Mouse (Mus musculus): Measurements from ENCODE around the gene Stau1.

Gene Stau1

GRCm38 (mm10) chr2:166990861-166991260 lies 5.2 kb downstream of the Stau1 start:
- in situ Hi-C loops (cut with MboI, MseI), result no loop called here

DNA sequence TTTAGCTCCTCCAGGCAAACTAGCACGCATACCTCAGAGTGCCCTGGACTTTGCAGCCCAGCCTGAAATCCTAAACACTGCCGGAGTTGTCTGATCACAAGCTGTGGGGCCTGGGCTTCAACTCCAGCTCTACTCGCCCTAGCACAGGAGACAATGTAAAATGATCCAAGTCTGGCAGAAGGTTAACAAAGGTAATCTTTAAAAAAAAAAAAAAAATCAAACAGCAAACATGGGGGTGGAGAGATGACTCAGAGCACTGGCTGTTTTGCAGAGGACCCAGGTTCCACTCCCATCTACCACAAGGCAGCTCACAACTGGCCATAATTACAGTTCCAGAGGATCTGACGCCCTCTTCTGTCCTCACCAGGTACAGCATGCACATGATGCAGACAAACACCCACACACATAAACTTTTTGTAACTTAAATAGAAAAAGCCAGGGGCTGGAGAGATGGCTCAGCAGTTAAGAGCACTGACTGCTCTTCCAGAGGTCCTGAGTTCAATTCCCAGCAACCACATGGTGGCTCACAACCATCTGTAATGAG lies 12.7 kb downstream of the Stau1 start:
- in situ Hi-C loops (cut with MboI, MseI), result loop anchor here (10.0 kb wide), 1 partner anchor 371 kb away; no protein-coding TSS in a partner anchor

GRCm38 (mm10) chr2:166980161-166980560 lies 15.9 kb downstream of the Stau1 start:
- in situ Hi-C loops (cut with MboI, MseI), result loop anchor here (10.0 kb wide), 1 partner anchor 375 kb away; no protein-coding TSS in a partner anchor

DNA sequence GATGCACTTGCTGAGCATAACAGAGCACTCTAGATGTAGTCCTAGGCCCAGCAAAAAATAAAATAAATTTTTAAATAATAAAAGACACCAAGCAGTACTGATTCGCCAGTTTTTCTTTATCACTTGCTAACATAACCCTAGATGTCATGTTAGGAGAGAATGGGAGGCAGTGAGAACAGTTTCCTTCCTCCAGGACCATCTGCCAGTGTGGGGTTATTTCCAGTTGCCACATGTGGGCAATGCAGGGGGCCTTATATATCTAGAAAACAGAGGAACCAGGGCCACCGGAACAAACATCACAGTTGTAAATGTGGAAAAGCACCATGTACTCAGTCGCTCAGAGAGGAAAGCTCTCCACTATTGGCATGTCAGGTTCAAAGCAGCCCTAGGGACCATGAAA lies 18.6 kb downstream of the Stau1 start:
- in situ Hi-C loops (cut with MboI, MseI), result no loop called here

GRCm38 (mm10) chr2:166976356-166976755 lies 19.7 kb downstream of the Stau1 start:
- in situ Hi-C loops (cut with MboI, MseI), result no loop called here

DNA sequence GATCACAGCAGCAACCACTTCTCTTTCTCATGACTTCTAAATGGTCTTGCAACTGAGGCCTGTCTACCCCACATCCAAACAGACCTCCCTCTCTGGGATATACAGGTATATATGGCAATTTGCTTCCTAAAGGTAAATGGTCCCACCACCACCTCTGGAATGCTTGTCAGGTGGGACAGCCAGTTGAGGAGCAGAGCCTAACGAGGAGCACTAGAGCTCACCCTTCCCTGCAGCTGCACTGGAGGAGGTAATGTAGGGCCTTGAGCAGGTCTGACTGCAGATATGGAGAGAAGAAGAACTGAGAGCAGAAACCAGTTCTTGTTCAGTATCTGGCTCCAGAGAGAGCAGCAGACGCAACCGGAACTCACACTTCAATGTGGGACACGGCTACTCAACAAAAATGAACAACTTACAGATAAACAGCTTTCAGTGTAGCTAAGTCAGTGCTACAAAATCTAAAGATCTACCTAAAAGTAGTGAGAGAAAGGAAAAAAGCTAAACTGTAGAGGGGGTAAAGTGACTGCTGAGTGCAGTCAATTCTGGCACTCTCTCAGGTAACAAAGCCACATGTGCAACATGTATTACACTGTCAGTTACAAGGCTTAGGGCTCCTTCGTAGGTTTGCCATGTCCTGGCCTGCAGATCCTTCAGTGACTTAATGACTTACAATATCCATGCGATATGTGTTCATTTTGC lies 21.8 kb downstream of the Stau1 start:
- in situ Hi-C loops (cut with MboI, MseI), result no loop called here

GRCm38 (mm10) chr2:166973153-166973552 lies 22.9 kb downstream of the Stau1 start:
- in situ Hi-C loops (cut with MboI, MseI), result no loop called here

- in situ Hi-C loops (cut with MboI, MseI), result no loop called here
Measured at GRCm38 (mm10) chr2:166964773-166965172, 31.3 kb downstream of the Stau1 start.

DNA sequence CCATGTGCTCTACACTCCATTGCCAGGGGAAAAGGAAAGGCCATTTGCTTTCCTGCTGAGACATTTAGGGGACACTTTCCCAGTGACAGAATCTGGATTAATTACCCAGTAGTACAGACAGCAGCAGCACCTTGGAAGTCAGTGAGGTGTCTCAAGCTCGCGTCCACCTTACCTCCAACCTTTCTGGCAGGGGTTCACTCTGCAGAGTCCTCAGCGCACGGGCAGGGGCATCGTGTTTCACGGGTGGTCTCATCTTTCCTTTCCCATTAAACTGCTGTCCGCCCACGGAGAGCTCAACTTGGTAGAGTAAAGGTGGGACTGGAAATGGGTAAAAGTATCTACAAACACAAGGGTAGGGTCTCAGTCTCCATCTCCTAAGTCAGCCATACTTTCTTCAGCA lies 32.8 kb downstream of the Stau1 start:
- in situ Hi-C loops (cut with MboI, MseI), result no loop called here

DNA sequence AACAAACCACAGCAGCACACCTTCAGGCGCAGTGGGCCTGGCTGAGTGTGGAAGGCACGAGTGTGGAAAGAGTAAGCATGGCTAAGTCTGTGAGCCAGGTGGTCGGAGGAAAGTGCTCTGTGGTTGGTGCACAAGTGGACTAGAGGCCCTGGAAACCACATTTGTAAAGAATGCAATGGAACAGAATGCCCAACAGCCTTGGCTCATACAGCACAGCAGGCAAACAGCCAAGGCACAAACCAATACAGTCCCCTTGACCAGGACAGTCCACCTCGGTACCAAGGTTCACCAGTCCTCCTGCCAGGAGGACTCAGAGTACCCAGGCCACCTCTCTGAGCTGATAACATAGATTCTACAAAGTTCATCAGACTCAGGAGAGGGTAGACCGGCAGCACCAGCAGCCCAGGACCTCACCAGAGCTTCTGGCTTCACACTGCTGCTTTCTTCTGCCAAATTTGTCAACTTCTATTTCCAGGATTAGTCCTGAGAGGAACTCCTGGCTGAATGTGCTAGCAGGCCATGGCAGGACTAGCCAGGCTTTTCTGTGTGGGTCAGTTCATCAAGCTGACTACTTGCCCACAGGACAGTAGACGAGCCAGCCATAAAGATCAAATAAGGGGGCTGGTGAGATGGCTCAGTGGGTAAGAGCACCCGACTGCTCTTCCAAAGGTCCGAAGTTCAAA lies 35.3 kb downstream of the Stau1 start:
- in situ Hi-C loops (cut with MboI, MseI), result no loop called here

DNA sequence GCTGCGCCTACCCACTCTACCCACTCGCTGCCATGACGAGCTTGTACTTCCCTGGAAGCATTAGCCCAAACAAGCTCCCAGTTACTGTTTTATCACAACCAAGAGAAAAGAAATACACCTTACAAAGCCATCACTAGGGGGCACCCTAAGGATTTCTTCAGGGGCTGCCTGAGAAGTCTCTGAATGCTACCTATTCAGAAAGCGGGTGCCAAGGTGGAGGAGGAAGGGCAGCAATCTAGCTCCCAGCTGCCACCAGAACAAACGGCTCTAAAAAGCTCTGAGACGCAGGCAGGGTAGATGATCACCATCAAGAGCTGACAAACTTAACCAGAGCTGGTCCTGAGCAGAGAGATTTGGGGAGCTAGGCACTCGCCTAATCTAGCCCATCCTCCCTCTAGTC lies 39.3 kb downstream of the Stau1 start:
- in situ Hi-C loops (cut with MboI, MseI), result loop anchor here (5.0 kb wide), 1 partner anchor 45 kb away; no protein-coding TSS in a partner anchor

- in situ Hi-C loops (cut with MboI, MseI), result no loop called here
Measured at GRCm38 (mm10) chr2:166952151-166952550, 43.9 kb downstream of the Stau1 start.

DNA sequence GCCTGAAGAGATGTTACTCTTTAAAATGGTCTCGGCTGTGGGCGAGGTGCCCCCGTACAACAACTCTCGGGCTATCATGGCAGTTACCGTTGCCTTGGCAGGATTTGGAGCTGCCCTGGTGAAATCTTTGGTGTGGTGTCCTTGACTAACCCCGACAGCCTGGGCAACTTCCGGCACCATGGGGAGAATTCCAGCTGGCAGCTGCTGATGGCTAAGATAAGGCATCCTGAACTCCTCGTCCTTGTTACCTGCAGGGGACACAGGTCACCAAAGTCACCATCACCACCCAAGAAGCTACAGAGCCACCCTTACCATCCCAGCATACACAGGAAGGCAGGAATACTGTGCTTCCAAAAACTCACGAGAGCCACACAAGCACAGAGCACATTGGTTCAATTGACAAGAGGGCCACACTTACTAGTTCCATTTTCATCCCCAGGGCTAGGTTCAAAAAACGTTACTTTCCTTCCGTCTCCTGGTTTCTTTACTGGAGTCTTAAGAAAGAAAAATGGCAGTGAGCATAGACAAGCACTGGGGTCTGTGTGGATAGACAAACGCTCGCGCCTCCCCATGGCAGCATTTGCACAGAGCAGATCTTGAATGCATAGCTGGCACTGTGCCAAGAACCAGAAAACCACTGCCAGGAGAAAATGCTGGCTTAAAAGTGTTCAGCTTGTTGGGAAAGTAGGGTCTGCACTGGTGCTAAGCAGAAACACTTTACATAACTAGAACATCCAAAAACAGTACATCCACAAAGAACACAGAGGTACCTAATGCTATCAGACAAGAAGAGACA lies 45.0 kb downstream of the Stau1 start:
- in situ Hi-C loops (cut with MboI, MseI), result no loop called here

DNA sequence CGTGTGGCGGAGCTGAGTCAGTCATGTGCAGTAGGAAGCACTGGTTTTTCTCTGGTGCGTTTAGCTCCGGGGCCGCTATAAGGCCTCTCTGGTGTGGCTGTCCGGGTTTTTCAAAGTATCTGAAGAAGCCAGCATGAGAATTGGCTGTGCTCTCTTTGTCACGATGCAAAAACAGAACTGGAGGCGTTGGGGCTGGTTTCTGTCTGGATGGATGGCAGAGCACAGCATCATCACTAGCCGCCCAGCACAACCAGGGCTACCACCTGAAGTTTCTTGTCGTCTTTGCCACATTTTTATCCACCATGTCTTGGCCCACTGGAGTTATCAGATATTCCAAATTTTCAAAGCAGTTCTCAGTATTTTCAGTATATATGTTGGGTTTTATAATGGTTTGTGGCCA lies 47.2 kb downstream of the Stau1 start:
- in situ Hi-C loops (cut with MboI, MseI), result no loop called here

GRCm38 (mm10) chr2:166948246-166948645 lies 47.9 kb downstream of the Stau1 start:
- in situ Hi-C loops (cut with MboI, MseI), result no loop called here

DNA sequence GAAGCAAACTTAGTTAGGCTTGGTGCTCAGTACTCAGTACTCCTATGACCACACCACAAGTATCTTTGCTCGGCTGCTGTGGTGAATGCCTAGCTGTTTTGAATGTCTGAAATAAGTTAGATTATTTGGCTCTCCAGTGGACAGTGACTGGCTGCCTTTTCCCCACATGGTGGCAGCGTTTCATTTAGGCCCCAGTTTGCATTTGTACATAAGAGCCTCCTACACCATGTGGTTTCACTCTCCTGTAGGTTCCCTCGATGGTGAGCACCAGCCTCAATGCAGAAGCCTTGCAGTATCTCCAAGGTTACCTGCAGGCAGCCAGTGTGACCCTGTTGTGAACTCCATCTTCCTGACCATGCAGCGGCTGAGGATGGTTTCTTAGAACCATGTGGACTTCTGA lies 50.6 kb downstream of the Stau1 start:
- in situ Hi-C loops (cut with MboI, MseI), result no loop called here

- in situ Hi-C loops (cut with MboI, MseI), result no loop called here
Measured at GRCm38 (mm10) chr2:166944346-166944745, 51.8 kb downstream of the Stau1 start.

DNA sequence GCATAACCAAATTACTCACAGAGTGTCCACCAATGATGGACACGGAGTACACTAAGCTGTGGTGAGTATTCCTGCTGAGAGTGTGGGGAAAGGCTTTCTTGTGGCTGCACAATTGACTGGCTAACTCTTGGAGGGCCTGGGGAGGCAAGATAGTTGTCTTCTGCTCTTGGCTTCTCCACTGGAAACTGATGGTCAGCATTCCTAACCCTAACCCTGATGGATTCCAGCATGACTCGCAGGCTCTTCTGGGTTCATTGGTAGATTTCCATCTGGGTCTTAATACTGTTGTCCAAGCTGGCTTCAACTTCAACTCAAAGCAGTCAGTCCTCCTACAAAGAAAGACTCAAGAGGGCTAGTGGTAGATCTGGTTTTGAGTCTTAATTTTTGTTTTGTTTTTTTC lies 53.0 kb downstream of the Stau1 start:
- in situ Hi-C loops (cut with MboI, MseI), result no loop called here

DNA sequence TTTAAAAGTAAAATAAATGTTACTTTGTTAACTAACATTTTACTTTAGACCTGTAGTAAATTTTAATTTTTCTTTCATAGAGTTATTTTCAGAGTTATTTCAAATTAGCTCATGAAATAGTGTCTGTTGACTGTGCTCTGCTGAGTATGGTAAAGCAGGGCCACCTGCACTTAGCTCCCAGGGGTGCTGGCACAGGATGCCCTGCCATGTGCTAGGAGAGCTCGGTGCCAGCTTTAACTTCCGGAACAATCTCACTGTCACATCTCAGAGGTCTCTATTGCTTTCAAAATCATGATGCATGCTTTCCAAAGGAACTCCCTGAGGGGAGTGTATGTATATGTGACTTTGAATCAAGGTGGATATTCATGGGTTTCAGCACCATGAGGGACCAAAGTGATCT lies 59.9 kb downstream of the Stau1 start:
- in situ Hi-C loops (cut with MboI, MseI), result no loop called here

DNA sequence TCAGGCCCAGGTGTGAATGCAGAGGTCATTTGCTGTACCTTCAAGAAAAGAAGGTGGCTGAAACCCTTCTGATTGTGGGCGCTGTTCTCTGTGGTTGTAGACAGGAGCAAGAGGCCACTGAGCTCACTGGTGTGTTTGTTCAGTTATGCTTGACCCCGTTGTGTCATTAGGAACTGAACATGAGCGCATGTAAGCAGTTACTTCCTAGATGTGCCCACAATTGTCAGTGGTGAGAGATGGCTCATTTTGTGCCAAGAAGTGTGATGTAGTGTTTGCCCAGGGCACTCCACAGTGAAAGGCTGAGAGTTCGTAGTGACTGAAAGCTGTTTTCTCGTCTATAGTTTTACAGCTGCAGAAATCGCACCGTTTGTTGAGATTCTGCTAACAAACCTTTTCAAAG lies 60.5 kb downstream of the Stau1 start:
- in situ Hi-C loops (cut with MboI, MseI), result no loop called here

GRCm38 (mm10) chr2:166934416-166934815 lies 61.7 kb downstream of the Stau1 start:
- in situ Hi-C loops (cut with MboI, MseI), result no loop called here

GRCm38 (mm10) chr2:166933943-166934342 lies 62.2 kb downstream of the Stau1 start:
- in situ Hi-C loops (cut with MboI, MseI), result no loop called here
